Mouse (Mus musculus): ENCODE results near the gene Maml3.

Gene Maml3

GRCm38 (mm10) chr3:51688725-51689124, 416.2 kb downstream of the Maml3 start:
- no peak for DNase-seq

- no peak for DNase-seq
Measured at GRCm38 (mm10) chr3:51686791-51687190, 418.1 kb downstream of the Maml3 start.

- no peak for DNase-seq
Measured at GRCm38 (mm10) chr3:51686316-51686715, 418.6 kb downstream of the Maml3 start.

GRCm38 (mm10) chr3:51685539-51685938, 419.3 kb downstream of the Maml3 start:
- DNase-seq: no peak

GRCm38 (mm10) chr3:51674963-51675362, 429.9 kb downstream of the Maml3 start:
- no peak for DNase-seq

- DNase-seq: peak; percentile 46
Measured at GRCm38 (mm10) chr3:51673408-51674086, 431.3 kb downstream of the Maml3 start.

- DNase-seq: no peak
Measured at GRCm38 (mm10) chr3:51672631-51673030, 432.2 kb downstream of the Maml3 start.

GRCm38 (mm10) chr3:51671071-51671469, 433.8 kb downstream of the Maml3 start:
- no peak for DNase-seq

- no peak for DNase-seq
Measured at GRCm38 (mm10) chr3:51670414-51671070, 434.3 kb downstream of the Maml3 start.

- DNase-seq: no peak
Measured at GRCm38 (mm10) chr3:51668607-51669006, 436.3 kb downstream of the Maml3 start.

- peak; percentile 48 for DNase-seq
Measured at GRCm38 (mm10) chr3:51662557-51662956, 442.3 kb downstream of the Maml3 start.

GRCm38 (mm10) chr3:51661880-51662550, 442.9 kb downstream of the Maml3 start:
- DNase-seq: peak; percentile 68

GRCm38 (mm10) chr3:51661376-51661775, 443.5 kb downstream of the Maml3 start:
- DNase-seq: no peak

- DNase-seq: peak; percentile 36
Measured at GRCm38 (mm10) chr3:51660821-51661276, 444.0 kb downstream of the Maml3 start.

GRCm38 (mm10) chr3:51660060-51660459, 444.8 kb downstream of the Maml3 start, which contains the start of gene Mgst2:
Mgst2 (plus strand) TSS chr3:51660360.
- no peak for DNase-seq

- DNase-seq: no peak
Measured at GRCm38 (mm10) chr3:51659415-51659814, 445.5 kb downstream of the Maml3 start.

- peak; percentile 79 for DNase-seq
Measured at GRCm38 (mm10) chr3:51654303-51655055, 450.4 kb downstream of the Maml3 start.

- DNase-seq: peak; percentile 63
Measured at GRCm38 (mm10) chr3:51652701-51653100, 452.2 kb downstream of the Maml3 start.

GRCm38 (mm10) chr3:51652292-51652691, 452.6 kb downstream of the Maml3 start:
- peak; percentile 88 for DNase-seq

GRCm38 (mm10) chr3:51651149-51651548, 453.7 kb downstream of the Maml3 start:
- no peak for DNase-seq

- DNase-seq: no peak
Measured at GRCm38 (mm10) chr3:51649986-51650385, 454.9 kb downstream of the Maml3 start.

GRCm38 (mm10) chr3:51649426-51649825, 455.4 kb downstream of the Maml3 start:
- DNase-seq: no peak

Data from thymus, postnatal 25 days (tissue).